Mouse (Mus musculus): ENCODE data around the gene Tuba1c. TPM values are rescaled to one million over a fixed set of nuclear protein-coding genes. Genes with fewer than 3 reads are reported as not detected.

The Tuba1c gene
- polyA plus RNA-seq, 1 experiment: 33.1 TPM

DNA sequence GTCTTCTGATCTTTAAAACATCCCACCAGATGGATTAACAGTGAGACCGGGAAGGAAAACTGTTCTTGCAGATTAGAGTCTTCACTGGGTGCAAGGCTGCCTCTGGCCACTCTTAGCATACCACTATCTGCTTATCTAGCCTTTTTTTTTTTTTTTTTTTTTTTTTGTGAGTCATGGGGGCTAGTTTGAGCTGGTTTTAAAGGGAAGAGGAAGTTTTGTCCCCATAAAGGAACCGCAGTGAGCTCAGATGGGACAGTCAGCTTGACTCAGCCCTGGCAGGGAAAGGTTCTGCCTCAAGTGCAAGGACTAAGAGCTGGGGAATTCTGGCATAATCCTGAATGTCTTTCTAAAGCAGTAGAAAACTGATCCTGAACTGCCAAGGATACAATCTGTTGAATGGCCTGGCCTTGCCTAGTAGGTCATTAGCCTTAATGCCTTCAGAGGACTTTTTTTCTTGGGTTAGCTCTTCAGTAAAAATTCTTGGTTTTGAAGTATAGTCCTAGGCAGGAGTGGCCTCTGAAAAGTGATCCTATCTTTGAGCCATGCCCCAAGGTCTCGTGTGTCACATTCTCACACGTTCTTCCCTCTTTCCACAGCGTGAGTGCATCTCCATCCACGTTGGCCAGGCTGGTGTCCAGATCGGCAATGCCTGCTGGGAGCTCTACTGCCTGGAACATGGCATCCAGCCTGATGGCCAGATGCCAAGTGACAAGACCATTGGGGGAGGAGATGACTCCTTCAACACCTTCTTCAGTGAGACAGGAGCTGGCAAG lies 4.0 kb downstream of the Tuba1c start:
- TF ChIP-seq GATA1 (IDR thresholded peaks at IDR 0.05; ENCODE audit: low read length): peak; percentile 69

DNA sequence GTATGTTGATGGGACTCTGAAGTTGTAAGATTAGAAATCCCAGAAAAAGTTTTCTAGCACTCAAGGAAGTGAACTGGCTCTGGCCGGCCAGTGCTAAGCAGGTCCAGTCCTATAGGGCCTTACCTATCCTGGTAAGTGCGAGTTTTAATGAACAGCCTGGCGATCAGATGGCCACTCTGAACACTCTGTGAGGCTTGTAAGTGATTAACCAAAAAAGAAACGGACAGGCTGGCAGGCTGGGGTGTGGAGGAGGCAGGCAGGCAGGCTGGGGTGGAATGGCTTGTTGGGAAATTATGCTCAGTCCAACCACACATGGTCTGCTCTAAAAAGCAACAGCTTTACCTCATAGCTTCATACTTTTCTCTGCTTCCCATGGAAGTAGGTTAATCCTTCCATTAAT lies 5.7 kb downstream of the Tuba1c start:
- no peak for TF ChIP-seq GATA1 (IDR thresholded peaks at IDR 0.05; ENCODE audit: low read length)

DNA sequence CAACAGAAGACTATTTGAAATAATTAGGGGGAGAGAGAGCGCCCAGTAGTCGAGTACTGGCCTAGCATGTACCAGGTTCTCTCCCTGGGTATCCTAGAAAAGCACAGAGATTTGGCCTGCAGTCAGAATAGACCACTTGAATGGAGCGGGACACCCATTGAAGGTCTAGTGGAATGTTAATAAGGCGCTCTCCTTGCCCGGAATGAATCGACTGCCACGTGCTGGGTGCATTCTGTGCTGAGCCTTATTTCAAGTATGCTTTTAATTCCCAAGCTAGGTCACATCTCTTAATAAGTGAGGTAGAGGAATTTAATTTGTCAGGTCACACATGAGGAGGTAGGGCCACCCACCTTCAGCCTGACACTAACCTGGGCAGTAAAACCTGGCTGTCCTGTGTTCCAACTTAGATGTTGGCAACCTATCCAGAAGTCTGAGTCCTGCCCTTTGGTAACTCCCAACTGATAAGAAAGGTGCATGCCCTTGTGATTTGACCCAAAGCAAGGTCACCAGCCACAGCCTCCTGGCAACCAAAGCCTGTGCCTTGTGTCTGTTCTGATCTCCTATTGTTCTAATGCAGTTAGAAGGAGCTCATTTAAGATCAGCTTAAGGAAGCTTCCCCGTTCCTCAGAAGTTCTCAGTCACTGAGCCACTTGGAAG lies 6.7 kb downstream of the Tuba1c start:
- TF ChIP-seq GATA1 (IDR thresholded peaks at IDR 0.05; ENCODE audit: low read length): no peak

DNA sequence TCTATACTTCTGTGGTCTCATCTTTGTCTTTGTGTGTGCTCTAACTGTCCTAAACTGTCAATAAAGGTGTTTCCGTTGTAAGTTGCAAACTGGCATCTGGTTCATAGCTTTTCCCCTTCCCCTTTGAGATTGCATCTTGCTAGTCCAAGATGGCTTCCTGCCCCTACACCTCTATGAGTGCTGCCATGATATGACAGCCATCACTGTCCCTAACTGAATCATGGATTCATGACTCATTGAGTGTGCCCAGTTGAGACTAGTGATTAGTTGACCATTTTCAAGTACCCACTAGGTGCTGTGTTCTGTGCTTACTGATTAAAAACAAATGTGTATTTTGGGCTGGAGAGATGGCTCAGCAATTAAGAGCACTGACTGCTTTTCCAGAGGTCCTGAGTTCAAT lies 8.3 kb downstream of the Tuba1c start:
- no peak for TF ChIP-seq GATA1 (IDR thresholded peaks at IDR 0.05; ENCODE audit: low read length)

DNA sequence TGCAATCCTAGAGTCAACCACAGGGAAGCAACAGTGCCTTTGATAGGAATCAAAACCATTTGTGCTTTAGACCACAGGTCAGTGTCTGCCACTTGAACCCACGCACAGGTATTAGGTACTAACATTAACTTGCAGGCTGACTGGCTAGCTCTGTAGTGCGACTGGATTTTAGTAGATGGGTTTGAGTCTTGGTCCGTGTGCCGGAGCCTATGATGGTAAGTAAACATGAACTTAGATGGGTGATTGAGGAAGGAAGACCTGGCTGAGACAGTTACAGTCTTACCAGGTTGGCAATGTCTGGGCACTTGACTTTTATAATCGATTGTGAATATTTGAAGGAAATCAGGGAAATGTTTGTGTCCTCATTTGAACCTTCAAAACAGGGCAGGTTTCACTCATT lies 9.1 kb downstream of the Tuba1c start:
- no peak for TF ChIP-seq GATA1 (IDR thresholded peaks at IDR 0.05; ENCODE audit: low read length)

DNA sequence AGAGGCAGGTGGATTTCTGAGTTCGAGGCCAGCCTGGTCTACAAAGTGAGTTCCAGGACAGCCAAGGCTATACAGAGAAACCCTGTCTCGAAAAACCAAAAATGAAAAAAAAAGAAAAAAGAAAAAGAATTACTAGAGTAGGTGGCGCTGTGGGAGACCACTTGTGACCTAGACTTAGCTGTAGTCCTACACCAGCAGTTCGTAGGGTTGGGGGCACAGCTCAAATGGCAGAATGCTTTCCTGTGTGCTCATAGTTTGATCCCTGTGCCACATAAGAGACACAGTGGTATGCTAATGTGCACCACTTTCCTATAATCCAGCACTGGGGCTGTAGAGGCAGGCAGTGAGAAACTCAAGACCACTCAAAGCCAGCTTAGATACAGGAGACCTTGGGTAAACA lies 9.6 kb downstream of the Tuba1c start:
- no peak for TF ChIP-seq GATA1 (IDR thresholded peaks at IDR 0.05; ENCODE audit: low read length)

DNA sequence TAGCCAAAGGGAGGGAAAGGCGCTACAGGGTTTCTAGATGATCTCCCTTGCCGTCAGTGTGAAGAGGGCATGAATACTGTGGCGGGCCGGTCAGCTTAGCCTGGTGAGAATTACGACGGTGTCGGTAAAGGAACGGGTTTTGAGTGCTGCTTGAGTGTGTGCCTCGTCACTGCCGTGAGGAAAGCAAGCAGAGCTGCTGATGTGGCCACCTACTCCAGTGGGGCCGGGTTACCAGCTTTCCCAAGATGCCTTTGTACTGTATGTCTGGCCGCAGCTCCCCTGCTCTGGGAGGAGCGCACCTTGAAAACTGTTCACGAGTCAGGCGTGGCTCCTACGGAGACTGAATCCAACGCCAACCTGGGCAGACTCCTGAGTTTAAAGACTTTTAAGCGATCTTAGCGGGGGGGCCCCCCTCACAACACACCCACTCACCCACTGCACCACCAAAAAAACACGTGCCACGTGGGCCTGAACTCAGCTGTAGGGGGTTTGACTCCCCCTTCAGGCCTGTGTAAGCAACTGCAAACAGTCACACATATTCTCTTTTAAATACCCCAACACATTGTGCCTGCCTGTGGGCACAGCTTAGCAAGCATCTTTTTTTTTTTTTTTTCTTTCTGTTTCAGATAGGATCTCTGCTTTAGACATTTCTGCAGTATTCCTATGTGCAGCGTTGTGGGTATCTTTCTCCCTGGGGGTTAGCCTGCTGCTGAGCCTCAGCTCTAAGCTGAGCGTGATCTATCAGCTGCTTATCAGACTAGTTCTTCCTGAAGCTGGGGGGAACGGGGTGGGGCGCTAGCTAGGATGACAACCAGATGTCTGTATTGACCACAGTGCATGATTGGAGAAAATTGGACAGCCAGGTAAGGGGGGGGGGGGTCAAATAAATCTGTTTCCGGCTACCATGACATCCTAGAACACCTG lies 10.6 kb downstream of the Tuba1c start:
- TF ChIP-seq GATA1 (IDR thresholded peaks at IDR 0.05; ENCODE audit: low read length): no peak

DNA sequence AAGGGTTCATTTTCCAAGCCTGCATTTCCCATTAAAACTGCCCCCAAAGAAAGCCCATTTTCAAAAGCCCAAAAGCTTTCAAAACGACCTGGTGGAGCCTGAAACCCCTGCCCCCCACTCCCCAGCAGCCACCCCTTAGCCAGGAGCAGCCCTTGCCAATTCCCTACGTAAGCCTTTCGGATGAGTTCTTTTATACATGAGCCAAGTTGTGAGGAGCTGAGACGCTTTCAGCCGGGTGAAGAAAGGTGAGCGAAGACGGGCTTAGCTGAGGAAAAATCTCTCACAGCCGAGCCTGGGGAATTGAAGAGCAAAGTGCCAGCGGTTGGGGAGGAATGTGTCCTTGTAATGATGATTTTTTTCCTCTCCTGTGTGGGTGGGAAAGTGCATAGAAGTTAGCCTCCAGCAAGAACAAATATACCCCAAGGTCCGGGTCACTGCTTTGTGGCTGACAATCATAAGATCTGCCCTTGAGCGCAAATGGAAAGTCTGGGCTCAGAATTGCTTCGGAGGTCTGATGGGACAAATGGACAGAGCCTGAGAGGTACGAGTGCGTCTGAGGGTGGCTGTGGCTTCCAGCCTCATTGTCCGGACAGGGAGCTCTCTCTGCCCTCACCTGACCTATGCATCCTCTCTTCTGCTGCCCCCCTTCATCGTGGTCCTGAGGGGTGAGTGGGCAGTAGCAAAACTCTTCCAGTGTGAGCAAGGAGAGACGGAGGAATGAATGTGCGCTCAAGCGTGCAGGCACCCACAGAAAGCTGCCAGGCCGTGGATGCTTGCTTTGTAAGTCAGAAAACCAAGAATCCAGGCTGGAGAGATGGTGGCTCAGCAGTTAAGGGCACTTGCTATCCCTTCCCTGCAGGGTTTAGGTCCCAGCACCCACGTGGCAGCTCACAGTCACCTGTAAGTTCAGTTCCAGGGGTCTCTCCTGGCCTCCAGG lies 11.5 kb downstream of the Tuba1c start:
- no peak for TF ChIP-seq GATA1 (IDR thresholded peaks at IDR 0.05; ENCODE audit: low read length)

DNA sequence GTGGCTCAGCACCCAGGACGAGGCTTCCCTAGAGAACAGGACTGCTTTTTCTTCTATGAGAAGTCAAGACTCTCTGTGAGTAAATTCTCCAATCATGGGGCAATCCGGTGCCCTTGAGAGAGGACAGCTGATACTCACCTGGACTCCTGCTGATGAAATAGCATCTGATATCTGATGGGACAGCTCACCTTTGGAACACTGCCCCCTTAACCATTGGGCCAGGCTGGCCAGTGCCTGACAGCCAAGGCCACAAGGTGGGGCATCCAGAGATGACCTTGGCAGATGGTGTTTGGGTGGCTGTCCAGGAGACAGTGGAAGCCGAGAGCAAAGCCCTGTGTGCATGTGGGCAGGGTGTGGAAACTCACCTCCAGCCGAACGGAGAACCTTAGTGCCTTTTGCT lies 12.6 kb downstream of the Tuba1c start:
- no peak for TF ChIP-seq GATA1 (IDR thresholded peaks at IDR 0.05; ENCODE audit: low read length)

DNA sequence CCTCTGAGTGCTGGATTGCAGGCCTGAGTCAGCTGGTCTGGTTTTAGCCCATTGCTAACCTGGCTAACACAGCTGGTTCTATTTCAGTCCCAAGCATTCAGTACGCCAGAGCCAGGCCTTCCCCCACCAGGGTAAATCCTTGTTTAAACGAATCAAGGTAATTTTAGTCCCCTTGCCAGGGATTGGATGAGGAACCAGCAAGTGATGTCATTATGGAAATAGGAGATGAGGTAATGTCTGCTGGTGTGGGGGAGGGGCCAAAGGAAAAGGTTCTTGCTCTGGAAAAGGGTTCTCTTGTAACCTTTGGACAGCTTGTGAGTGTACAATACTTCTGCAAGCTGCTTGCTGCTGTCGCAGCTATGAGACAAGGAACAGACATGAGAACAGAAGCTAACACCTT lies 15.2 kb downstream of the Tuba1c start:
- no peak for TF ChIP-seq GATA1 (IDR thresholded peaks at IDR 0.05; ENCODE audit: low read length)

DNA sequence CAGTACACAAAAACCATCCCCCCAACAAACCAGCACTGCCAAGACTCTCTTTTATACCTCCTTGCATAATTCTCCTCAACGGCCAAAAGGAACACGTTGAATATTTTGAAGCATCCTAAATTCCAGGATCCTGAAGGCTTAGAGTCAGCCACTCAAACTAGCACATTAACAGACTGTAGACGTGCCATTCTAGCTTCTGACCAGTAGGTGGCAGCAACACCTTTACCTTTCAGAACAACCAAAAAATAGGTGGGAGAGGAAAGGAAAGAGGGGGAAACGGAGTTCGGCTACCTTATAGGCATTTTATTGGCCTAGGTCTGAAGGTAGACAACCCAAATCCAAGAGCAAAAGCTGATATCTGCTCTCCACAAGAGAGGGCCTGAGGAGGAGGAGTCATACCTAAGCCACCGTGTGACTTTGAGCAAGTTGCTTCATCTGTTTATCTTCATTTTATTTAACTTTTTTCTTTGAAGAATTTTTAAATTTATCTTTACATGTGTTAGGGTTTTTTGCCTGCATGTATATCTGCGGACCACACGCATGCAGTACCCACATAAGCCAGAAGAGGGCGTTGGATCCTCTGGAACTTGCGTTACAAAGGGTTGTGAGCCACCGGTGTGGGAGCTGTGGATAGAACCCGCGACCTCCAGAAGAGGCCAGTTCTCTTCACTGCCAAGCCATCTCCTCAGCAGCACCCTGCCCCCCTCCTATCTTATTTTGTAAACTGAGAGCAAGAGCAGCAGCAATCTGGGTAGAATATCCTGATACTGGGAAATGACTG lies 20.0 kb downstream of the Tuba1c start:
- no peak for TF ChIP-seq GATA1 (IDR thresholded peaks at IDR 0.05; ENCODE audit: low read length)

DNA sequence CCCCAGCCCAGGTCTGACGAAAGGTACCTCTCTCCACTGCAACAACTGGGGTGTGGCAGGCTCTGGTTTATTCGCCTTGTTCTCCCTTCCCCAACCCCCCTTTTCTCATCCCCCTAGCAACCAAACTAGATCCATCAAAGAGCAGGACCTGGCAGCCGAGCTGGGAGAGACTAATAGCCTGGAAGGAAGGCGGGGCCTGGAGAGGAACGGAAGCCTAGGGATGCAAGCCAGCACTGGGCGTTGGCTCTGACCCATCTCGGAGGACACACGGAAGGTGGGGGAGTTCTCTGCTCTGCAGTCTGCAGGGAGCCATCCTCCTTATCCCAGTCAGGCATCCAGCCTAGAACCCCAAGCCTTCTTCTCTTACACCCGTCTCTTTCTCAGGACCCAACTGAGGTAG lies 23.7 kb downstream of the Tuba1c start:
- no peak for TF ChIP-seq GATA1 (IDR thresholded peaks at IDR 0.05; ENCODE audit: low read length)

DNA sequence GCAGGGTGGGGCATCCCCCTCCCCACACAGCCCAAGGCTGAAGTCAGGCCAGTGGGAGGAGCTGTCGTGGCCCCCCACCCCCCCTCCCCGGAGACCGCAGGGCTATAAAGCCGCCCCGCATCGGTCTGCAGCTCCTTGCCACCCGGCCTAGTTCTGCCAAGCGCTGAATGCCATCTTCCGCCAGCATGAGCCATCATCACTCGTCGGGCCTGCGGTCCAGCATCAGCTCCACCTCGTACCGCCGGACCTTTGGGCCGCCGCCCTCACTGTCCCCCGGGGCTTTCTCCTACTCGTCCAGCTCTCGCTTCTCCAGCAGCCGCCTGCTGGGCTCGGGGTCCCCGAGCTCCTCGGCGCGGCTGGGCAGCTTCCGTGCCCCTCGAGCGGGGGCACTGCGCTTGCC lies 25.3 kb downstream of the Tuba1c start, which contains the start of gene Prph:
Gene Prph, plus strand, starts transcription at position 135 of the 400 bp plus-strand sequence.
- TF ChIP-seq GATA1 (IDR thresholded peaks at IDR 0.05; ENCODE audit: low read length): no peak

DNA sequence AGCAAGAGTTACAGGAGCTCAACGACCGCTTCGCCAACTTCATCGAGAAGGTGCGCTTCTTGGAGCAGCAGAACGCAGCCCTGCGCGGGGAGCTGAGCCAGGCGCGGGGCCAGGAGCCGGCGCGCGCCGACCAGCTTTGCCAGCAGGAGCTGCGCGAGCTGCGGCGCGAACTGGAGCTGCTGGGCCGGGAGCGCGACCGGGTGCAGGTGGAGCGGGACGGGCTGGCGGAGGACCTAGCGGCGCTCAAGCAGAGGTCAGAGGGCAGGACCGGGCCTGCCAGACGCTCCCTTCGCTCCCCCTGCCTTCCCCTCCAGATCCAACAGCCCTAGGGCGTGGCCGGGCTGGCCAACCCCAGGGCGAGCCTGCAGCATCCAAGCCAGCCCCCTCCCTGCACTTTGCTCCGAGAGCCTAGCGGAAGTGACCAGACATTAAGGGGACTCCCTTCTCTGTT lies 25.8 kb downstream of the Tuba1c start:
- TF ChIP-seq GATA1 (IDR thresholded peaks at IDR 0.05; ENCODE audit: low read length): no peak
